Mouse (Mus musculus) limb, embryonic 12.5 days (tissue): ENCODE measurements around the gene Cyp4b1. TPM values are rescaled to one million over a fixed set of nuclear protein-coding genes. Genes with fewer than 3 reads are reported as not detected.
"Not testable (repeated sequence)": the region's sequence is repeated elsewhere in the genome, so short reads cannot be mapped to it uniquely, and the experiment has no call there.

Source experiments
- ATAC-seq: fragments of 200-750 bp; cut with Nextera tagmentation; 2 replicates; pipeline ENCODE4 v1.8.0; 2017; ENCODE audit warnings: low read depth, moderate TSS enrichment; ENCODE audit not compliant: insufficient number of reproducible peaks, insufficient read depth, low FRiP score, low TSS enrichment
- H3K27ac ChIP-seq: fragments of 300-500 bp; sonication (generic); 2 replicates; pipeline ENCODE4 v1.5.1; 2016; ENCODE audit warnings: mild to moderate bottlenecking, moderate library complexity
- H3K27me3 ChIP-seq: fragments of 300-500 bp; sonication (generic); 2 replicates; pipeline ENCODE4 v1.6.1; 2016; ENCODE audit warnings: mild to moderate bottlenecking, moderate library complexity
- H3K36me3 ChIP-seq: fragments of 300-500 bp; sonication (generic); 2 replicates; pipeline ENCODE4 v1.6.1; 2016; ENCODE audit warnings: mild to moderate bottlenecking, moderate library complexity
- H3K4me1 ChIP-seq: fragments of 300-500 bp; sonication (generic); replicated peaks from 2 replicates; pipeline ENCODE4 v1.6.1; 2016
- H3K4me2 ChIP-seq: fragments of 300-500 bp; sonication (generic); 2 replicates; pipeline ENCODE4 v1.6.1; 2016; ENCODE audit warnings: mild to moderate bottlenecking, moderate library complexity
- H3K4me3 ChIP-seq: fragments of 300-500 bp; sonication (generic); replicated peaks from 2 replicates; pipeline ENCODE4 v1.5.1; 2016; ENCODE audit warnings: mild to moderate bottlenecking
- H3K9ac ChIP-seq: fragments of 300-500 bp; sonication (generic); replicated peaks from 2 replicates; pipeline ENCODE4 v1.6.1; 2016; ENCODE audit warnings: mild to moderate bottlenecking, moderate library complexity
- H3K9me3 ChIP-seq: fragments of 300-500 bp; sonication (generic); 2 replicates; pipeline ENCODE4 v1.6.1; 2016; ENCODE audit warnings: mild to moderate bottlenecking, moderate library complexity
- WGBS: fragments of 180-500 bp; shearing (Covaris S2); methylation state at CpG from one replicate; pipeline ENCODE4 v1.1.7; 2016; 5-methylcytosine and 5-hydroxymethylcytosine counted together
- polyA plus RNA-seq: library from polyadenylated mRNA; unstranded; fragments of >200 nt; fragmentation: Nextera tagmentation; extraction: Ambion mirVana; gene quantifications from 2 replicates; pipeline ENCODE4 v1.2.1, GENCODE M21; 2016

The Cyp4b1 gene
- polyA plus RNA-seq, 1 experiment from 2014 or later = not detected

GRCm38 (mm10) chr4:115642967-115643754, 4.4 kb downstream of the Cyp4b1 start:
- no peak for ATAC-seq
- no peak overlapping the region for H3K27ac ChIP-seq
- no peak overlapping the region for H3K4me2 ChIP-seq

DNA sequence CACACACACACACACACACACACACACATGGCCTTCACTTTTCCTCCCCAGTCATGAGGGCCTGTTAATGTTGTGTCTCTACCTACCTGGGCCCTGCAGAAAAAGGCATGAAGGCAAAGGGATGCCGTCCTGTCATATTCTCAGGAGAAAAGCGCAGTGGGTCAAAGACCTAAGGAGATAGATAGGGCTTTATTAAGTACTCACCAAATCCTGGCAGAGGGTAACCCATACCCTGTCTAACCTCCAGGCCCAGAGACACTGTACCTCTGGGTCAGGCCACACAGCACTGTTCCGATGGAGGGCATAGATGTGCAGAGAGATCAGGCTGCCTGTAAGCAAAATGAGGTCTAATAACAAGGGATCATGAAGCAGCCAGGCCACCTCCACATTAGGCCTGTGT, 22.0 kb downstream of the Cyp4b1 start:
- H3K4me2 ChIP-seq, H3K4me1 ChIP-seq, H3K9me3 ChIP-seq, H3K4me3 ChIP-seq, H3K27me3 ChIP-seq, H3K36me3 ChIP-seq, ATAC-seq, H3K9ac ChIP-seq, H3K27ac ChIP-seq: not testable (repeated sequence)
- WGBS = 92% methylated on average over 3 of the region's 3 CpGs

More at GRCm38 (mm10) chr4:115642967-115643754, 4.4 kb downstream of the Cyp4b1 start:
- no peaks in the 10 kb centered on the region for H3K9me3 ChIP-seq
- no peak overlapping the region for H3K4me3 ChIP-seq
- 66% methylated on average over 5 of the region's 5 CpGs for WGBS
- H3K36me3 ChIP-seq = no peaks in the 10 kb centered on the region
- H3K4me1 ChIP-seq = no peaks in the 10 kb centered on the region
- no peak overlapping the region for H3K9ac ChIP-seq
- no peaks in the 10 kb centered on the region for H3K27me3 ChIP-seq

DNA sequence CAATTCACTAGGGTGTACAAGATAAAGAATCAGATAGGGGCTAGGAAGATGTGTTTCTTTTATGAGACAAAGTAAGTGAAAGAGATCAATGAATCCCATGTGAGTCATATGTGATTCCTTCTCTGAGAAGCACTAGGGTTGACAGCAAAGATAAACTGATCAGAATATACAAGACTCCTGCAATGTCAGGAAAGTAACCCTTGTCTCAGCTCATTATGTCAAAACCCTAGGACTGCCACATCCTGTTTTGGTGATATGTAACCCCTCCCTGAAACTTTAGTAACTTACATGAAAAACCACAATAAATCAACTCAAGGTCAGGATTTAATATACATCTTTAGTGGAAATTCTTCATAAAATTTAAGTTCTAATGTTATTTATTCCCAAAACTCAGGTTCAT, 33.5 kb downstream of the Cyp4b1 start:
- H3K36me3 ChIP-seq = no peaks in the 10 kb centered on the region
- no peaks in the 10 kb centered on the region for H3K27me3 ChIP-seq
- ATAC-seq = no peak
- no peak overlapping the region for H3K9ac ChIP-seq
- H3K4me1 ChIP-seq = no peaks in the 10 kb centered on the region
- no peak overlapping the region for H3K4me2 ChIP-seq
- H3K4me3 ChIP-seq = no peak overlapping the region
- no peaks in the 10 kb centered on the region for H3K9me3 ChIP-seq
- H3K27ac ChIP-seq = no peak overlapping the region

DNA sequence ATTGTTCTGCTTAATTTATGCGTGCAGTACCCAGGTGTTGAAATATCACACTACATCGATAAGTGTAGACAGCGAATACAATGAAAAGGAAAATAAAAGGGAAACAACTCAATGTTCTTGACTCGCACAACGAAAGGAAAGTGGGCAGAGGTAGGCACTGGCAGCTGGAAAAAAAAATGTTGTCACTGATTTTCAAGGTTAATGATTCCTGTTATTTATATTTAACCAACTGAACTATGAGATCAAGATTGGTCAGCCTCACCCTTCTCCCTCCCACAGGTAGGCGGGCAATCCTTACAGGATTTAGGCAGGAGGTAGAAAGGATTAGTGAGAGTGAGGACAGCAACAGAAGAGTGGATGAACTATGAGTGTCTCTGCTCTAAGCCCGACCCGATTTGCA, 46.9 kb downstream of the Cyp4b1 start, which contains the start of gene Cyp4a32:
Cyp4a32 (plus strand) TSS at position 359 of the 400 bp plus-strand sequence.
- not testable (repeated sequence) for H3K27ac ChIP-seq, H3K4me2 ChIP-seq, H3K4me1 ChIP-seq, H3K4me3 ChIP-seq, H3K27me3 ChIP-seq, H3K36me3 ChIP-seq, H3K9ac ChIP-seq, ATAC-seq, H3K9me3 ChIP-seq
- WGBS = 89% methylated on average over 8 of the region's 8 CpGs

DNA sequence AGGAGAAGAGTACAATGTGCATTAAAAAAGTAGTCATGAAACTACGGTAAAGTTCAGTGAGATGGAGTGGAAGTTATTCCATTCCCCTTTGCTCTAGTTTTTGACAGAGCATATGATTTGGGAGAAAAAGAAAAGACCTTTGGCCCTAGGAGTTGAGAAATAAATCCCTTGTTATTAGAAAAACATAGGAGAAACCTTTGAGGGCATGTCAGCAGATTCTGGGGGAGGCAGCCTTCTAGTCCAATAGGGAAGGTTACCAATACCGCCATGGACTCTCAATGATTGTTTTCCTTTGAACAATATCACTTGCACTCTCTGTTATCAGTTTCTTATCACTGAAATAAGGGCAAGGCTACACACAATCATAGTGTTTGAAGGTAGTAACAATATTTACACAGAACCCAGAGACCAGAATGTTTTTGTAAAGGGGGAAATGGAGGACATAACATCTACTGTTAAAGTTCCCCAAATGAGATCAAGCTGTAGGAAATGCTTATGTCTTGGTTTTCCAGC, 50.6 kb downstream of the Cyp4b1 start:
- H3K4me3 ChIP-seq = no peak overlapping the region

DNA sequence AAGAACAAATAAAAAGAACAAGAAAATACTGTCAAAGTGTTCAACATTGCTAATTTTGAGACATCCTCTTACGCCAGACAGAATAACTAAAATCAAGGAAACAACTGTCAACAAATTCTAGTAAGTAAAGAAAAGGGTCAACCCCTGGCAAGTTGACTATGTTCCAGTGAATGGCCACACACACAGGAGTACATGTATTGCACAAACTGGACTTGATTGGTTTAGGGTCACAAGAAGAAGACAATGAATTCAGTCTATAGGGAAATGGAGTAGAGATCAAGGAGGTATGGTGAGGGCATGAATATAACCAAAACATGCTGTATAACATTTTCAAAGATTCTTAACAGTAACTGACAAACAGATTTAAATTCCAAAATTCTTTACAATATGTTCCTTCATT, 51.2 kb downstream of the Cyp4b1 start:
- Histone ChIP-seq H3K4me1 (no peaks in the 10 kb centered on the region), H3K4me2 (no peak overlapping the region), H3K36me3 (no peaks in the 10 kb centered on the region), H3K4me3 (no peak overlapping the region), H3K9me3 (no peaks in the 10 kb centered on the region), H3K27me3 (no peaks in the 10 kb centered on the region), H3K9ac (no peak overlapping the region), H3K27ac (no peak overlapping the region)
- ATAC-seq = no peak
- 81% methylated on average over 1 of the region's 1 CpGs for WGBS

More for the DNA sequence above, 50.6 kb downstream of the Cyp4b1 start:
- WGBS = 90% methylated on average over 2 of the region's 2 CpGs
- Histone ChIP-seq H3K4me2 (no peak overlapping the region), H3K9ac (no peak overlapping the region), H3K9me3 (no peaks in the 10 kb centered on the region), H3K27me3 (no peaks in the 10 kb centered on the region), H3K4me1 (no peaks in the 10 kb centered on the region), H3K36me3 (no peaks in the 10 kb centered on the region), H3K27ac (no peak overlapping the region)
- ATAC-seq = no peak

DNA sequence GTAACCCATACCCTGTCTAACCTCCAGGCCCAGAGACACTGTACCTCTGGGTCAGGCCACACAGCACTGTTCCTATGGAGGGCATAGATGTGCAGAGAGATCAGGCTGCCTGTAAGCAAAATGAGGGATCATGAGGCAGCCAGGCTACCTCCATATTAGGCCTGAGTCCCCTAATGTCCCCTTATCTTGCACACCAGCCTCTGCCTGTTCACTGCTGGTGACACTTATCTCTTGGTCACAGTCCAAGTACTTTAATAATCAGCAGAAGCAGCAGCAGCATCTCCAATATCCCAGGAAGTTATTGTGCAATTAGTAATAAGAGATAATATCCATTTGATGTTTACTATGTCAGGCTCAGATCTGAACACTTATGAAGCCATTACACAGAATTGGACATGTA, 64.5 kb downstream of the Cyp4b1 start:
- no peak for ATAC-seq
- H3K27ac ChIP-seq = no peak overlapping the region
- no peaks in the 10 kb centered on the region for H3K9me3 ChIP-seq
- H3K4me3 ChIP-seq = no peak overlapping the region
- H3K27me3 ChIP-seq = no peaks in the 10 kb centered on the region
- no peaks in the 10 kb centered on the region for H3K36me3 ChIP-seq
- no peak overlapping the region for H3K9ac ChIP-seq
- H3K4me2 ChIP-seq = no peak overlapping the region
- no peaks in the 10 kb centered on the region for H3K4me1 ChIP-seq

DNA sequence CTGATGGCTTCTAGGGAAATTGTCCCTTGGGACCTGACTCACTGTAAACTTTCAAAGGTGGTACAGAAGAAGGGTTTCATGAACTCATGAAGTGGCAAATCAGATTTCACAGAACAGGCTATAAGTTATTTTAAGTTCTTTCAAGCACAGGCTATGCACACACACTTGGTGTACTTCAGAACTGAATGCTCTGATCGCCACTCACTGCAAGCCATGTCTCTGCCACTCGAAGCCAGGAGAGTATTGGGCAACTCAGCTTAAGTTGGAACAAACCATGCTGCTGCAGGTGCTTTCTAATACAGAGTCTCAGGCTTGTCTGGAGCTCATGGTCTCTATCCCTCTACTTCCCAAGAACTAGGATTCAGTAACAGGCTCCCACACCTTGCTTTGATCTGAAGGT, 71.7 kb downstream of the Cyp4b1 start:
- H3K36me3 ChIP-seq = no peaks in the 10 kb centered on the region
- H3K4me2 ChIP-seq = no peak overlapping the region
- no peak overlapping the region for H3K4me3 ChIP-seq
- H3K27ac ChIP-seq = no peak overlapping the region
- H3K9ac ChIP-seq = no peak overlapping the region
- no peaks in the 10 kb centered on the region for H3K4me1 ChIP-seq
- no peaks in the 10 kb centered on the region for H3K9me3 ChIP-seq
- no peaks in the 10 kb centered on the region for H3K27me3 ChIP-seq
- no peak for ATAC-seq
- 83% methylated on average over 2 of the region's 2 CpGs for WGBS

GRCm38 (mm10) chr4:115575255-115575654, 72.3 kb downstream of the Cyp4b1 start:
- Histone ChIP-seq H3K9ac (no peak overlapping the region), H3K36me3 (no peaks in the 10 kb centered on the region), H3K9me3 (no peaks in the 10 kb centered on the region), H3K4me3 (no peak overlapping the region), H3K4me1 (no peaks in the 10 kb centered on the region), H3K27me3 (no peaks in the 10 kb centered on the region), H3K4me2 (no peak overlapping the region), H3K27ac (no peak overlapping the region)
- WGBS = 80% methylated on average over 3 of the region's 3 CpGs
- no peak for ATAC-seq

Other genes starting within 250 kb of the Cyp4b1 start
- not detected in 2 replicates for gene Cyp4a12b, start 236.1 kb downstream of the Cyp4b1 start, polyA plus RNA-seq
- gene Cyp4a30b, start 195.1 kb downstream of the Cyp4b1 start, polyA plus RNA-seq = not detected in 2 replicates
- gene Cyp4a14, start 151.6 kb downstream of the Cyp4b1 start, polyA plus RNA-seq = not detected in 2 replicates
- gene Cyp4a10, start 129.5 kb downstream of the Cyp4b1 start, polyA plus RNA-seq = not detected in 2 replicates
- not detected in 2 replicates for gene Cyp4a31, start 84.1 kb downstream of the Cyp4b1 start, polyA plus RNA-seq
- not detected in 2 replicates for gene Cyp4a32, start 46.8 kb downstream of the Cyp4b1 start, polyA plus RNA-seq
- gene Efcab14, start 90.0 kb upstream of the Cyp4b1 start, polyA plus RNA-seq = 31.9 and 35.2 TPM in 2 replicates
- gene Tex38, start 133.3 kb upstream of the Cyp4b1 start, polyA plus RNA-seq = 0.36 TPM in 1 of 2 replicates, not detected in the other
- 65.5 and 68.7 TPM in 2 replicates for gene Atpaf1, start 137.1 kb upstream of the Cyp4b1 start, polyA plus RNA-seq
- gene Mob3c, start 180.4 kb upstream of the Cyp4b1 start, polyA plus RNA-seq = 8.4 and 8.8 TPM in 2 replicates
- 33.6 and 38.0 TPM in 2 replicates for gene Mknk1, start 191.5 kb upstream of the Cyp4b1 start, polyA plus RNA-seq
- not detected in 2 replicates for gene Kncn, start 236.7 kb upstream of the Cyp4b1 start, polyA plus RNA-seq
- gene 6430628N08Rik, start 242.9 kb upstream of the Cyp4b1 start, polyA plus RNA-seq = 0.13 and 0.38 TPM in 2 replicates